Mouse (Mus musculus): ENCODE measurements at regions not wholly inside any gene's neighbourhood (a gene's known extent, or its start where the extent isn't known, plus 50 kb on each side); places are given as distances from the start of the nearest gene placed in this dataset.

- DNase-seq (ENCODE audit: extremely low read depth, low read depth, low spot score) = no peak
Observed at GRCm38 (mm10) chr12:12770970-12771369, 170.7 kb downstream of the Mycn start.

GRCm38 (mm10) chr12:12766510-12767304 is 175.0 kb downstream of the Mycn start:
- no peak for DNase-seq (ENCODE audit: extremely low read depth, low read depth, low spot score)

GRCm38 (mm10) chr12:12765490-12766058 is 176.1 kb downstream of the Mycn start:
- DNase-seq (ENCODE audit: extremely low read depth, low read depth, low spot score) = no peak

- no peak for DNase-seq (ENCODE audit: extremely low read depth, low read depth, low spot score)
Observed at GRCm38 (mm10) chr12:12765055-12765454, 176.7 kb downstream of the Mycn start.

GRCm38 (mm10) chr12:12764586-12764985 is 177.1 kb downstream of the Mycn start:
- no peak for DNase-seq (ENCODE audit: extremely low read depth, low read depth, low spot score)

GRCm38 (mm10) chr12:12756301-12756948 is 185.3 kb downstream of the Mycn start:
- no peak for DNase-seq (ENCODE audit: extremely low read depth, low read depth, low spot score)

GRCm38 (mm10) chr12:12753849-12754248 is 187.9 kb downstream of the Mycn start:
- no peak for DNase-seq (ENCODE audit: extremely low read depth, low read depth, low spot score)

GRCm38 (mm10) chr12:12751670-12752426 is 189.9 kb downstream of the Mycn start:
- no peak for DNase-seq (ENCODE audit: extremely low read depth, low read depth, low spot score)

- no peak for DNase-seq (ENCODE audit: extremely low read depth, low read depth, low spot score)
Observed at GRCm38 (mm10) chr12:12749690-12750089, 192.0 kb downstream of the Mycn start.

- no peak for DNase-seq (ENCODE audit: extremely low read depth, low read depth, low spot score)
Observed at GRCm38 (mm10) chr12:12746852-12747454, 194.8 kb downstream of the Mycn start.

GRCm38 (mm10) chr12:12744492-12744891 is 197.2 kb downstream of the Mycn start:
- no peak for DNase-seq (ENCODE audit: extremely low read depth, low read depth, low spot score)

- no peak for DNase-seq (ENCODE audit: extremely low read depth, low read depth, low spot score)
Observed at GRCm38 (mm10) chr12:12738631-12739331, 202.9 kb downstream of the Mycn start.

- no peak for DNase-seq (ENCODE audit: extremely low read depth, low read depth, low spot score)
Observed at GRCm38 (mm10) chr12:12725797-12726196, 215.9 kb downstream of the Mycn start.

GRCm38 (mm10) chr12:12725075-12725474 is 216.6 kb downstream of the Mycn start:
- no peak for DNase-seq (ENCODE audit: extremely low read depth, low read depth, low spot score)

GRCm38 (mm10) chr12:12723724-12724487 is 217.8 kb downstream of the Mycn start:
- DNase-seq (ENCODE audit: extremely low read depth, low read depth, low spot score) = no peak

- no peak for DNase-seq (ENCODE audit: extremely low read depth, low read depth, low spot score)
Observed at GRCm38 (mm10) chr12:12722982-12723661, 218.6 kb downstream of the Mycn start.

- DNase-seq (ENCODE audit: extremely low read depth, low read depth, low spot score) = no peak
Observed at GRCm38 (mm10) chr12:12716691-12717090, 225.0 kb downstream of the Mycn start.

- DNase-seq (ENCODE audit: extremely low read depth, low read depth, low spot score) = no peak
Observed at GRCm38 (mm10) chr12:12715956-12716669, 225.6 kb downstream of the Mycn start.

Measured in fat pad, adult 2 months (tissue).